Mouse (Mus musculus) kidney, postnatal 0 days (tissue): Measurements from ENCODE around the gene Dcst2. TPM values are rescaled to one million over a fixed set of nuclear protein-coding genes. Genes with fewer than 3 reads are reported as not detected.

ENCODE experiments used
- ATAC-seq: fragments of 200-750 bp; cut with Nextera tagmentation; replicated peaks from 2 replicates; pipeline ENCODE4 v1.8.0; 2017; ENCODE audit warnings: low read depth, moderate number of reproducible peaks, moderate TSS enrichment, moderate library complexity; ENCODE audit not compliant: low FRiP score
- DNase-seq: peaks from one replicate; pipeline ENCODE4 v3.0.0-alpha.2; 2016; ENCODE audit warnings: low spot score
- H3K27ac ChIP-seq: fragments of 300-500 bp; sonication (generic); 2 replicates; pipeline ENCODE4 v1.5.1; 2014; ENCODE audit warnings: mild to moderate bottlenecking
- H3K27me3 ChIP-seq: fragments of 300-500 bp; sonication (generic); 2 replicates; pipeline ENCODE4 v1.6.1; 2014; ENCODE audit warnings: low read length, mixed read lengths; ENCODE audit not compliant: insufficient read depth
- H3K36me3 ChIP-seq: fragments of 300-500 bp; sonication (generic); 2 replicates; pipeline ENCODE4 v1.6.1; 2014; ENCODE audit warnings: low read length, mixed read lengths; ENCODE audit not compliant: insufficient read depth
- H3K4me1 ChIP-seq: fragments of 300-500 bp; sonication (generic); replicated peaks from 2 replicates; pipeline ENCODE4 v1.6.1; 2014; ENCODE audit warnings: antibody characterized with exemption, low read length, mixed read lengths; ENCODE audit not compliant: insufficient read depth
- H3K4me2 ChIP-seq: fragments of 300-500 bp; sonication (generic); 2 replicates; pipeline ENCODE4 v1.6.1; 2014; ENCODE audit warnings: mild to moderate bottlenecking, low read length, moderate library complexity, mixed read lengths
- H3K4me3 ChIP-seq: fragments of 300-500 bp; sonication (generic); replicated peaks from 2 replicates; pipeline ENCODE4 v1.5.1; 2014; ENCODE audit warnings: low read depth, low read length
- H3K9ac ChIP-seq: fragments of 300-500 bp; sonication (generic); 2 replicates; pipeline ENCODE4 v1.6.1; 2014; ENCODE audit warnings: low read depth, low read length
- H3K9me3 ChIP-seq: fragments of 300-500 bp; sonication (generic); replicated peaks from 2 replicates; pipeline ENCODE4 v1.6.1; 2016; ENCODE audit warnings: low read length, inconsistent platforms, mixed read lengths
- CTCF ChIP-seq: IDR thresholded peaks from 2 replicates; pipeline ENCODE4 v1.5.1; 2016; ENCODE audit warnings: antibody characterized with exemption, low read depth, mild to moderate bottlenecking, moderate library complexity
- WGBS: fragments of 180-500 bp; shearing (Covaris S2); extraction: QIAGEN DNeasy Blood & Tissue Kit; methylation state at CpG from one replicate; pipeline ENCODE4 v1.1.7; 2014; 5-methylcytosine and 5-hydroxymethylcytosine counted together
- polyA plus RNA-seq: library from polyadenylated mRNA; unstranded; fragments of >200 nt; fragmentation: Nextera tagmentation; extraction: Ambion mirVana; gene quantifications from 2 replicates; pipeline ENCODE4 v1.2.1, GENCODE M21; 2015

Gene Dcst2
- polyA plus RNA-seq, 1 experiment from 2014 or later = 0.62 TPM

DNA sequence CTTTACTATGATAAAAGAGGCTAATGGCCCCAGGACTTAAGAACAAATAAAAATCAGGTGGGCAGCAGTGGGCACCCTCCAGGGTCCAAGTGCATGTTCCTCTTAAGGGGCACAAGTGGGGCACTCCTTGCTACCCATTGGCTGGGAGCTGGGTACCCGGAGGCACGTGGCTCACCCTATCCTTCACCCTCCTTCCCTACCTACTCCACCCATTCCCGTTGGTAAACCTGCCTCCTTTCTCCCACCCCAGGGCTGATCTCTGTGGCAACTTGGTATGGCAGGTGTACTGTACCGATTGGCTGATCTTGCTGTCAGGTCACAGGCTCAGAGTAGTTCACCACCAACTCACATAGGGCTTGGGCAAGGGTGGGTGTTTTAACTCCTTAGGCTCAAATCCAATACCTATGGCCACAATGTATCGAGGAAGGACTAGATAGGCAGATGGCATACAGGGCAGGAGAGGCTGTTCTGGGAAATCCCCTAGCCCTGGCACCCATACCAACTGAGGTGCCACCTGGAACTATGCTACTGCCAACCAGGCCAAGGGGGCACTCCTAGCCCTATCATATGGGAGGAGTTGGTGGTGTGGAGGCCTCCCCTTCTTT lies 22.0 kb downstream of the Dcst2 start:
- no peak overlapping the region for H3K4me2 ChIP-seq

GRCm38 (mm10) chr3:89384331-89385076 lies 22.7 kb downstream of the Dcst2 start:
- Histone ChIP-seq H3K4me2 (no peak overlapping the region), H3K9me3 (no peaks in the 10 kb centered on the region), H3K27me3 (no peaks in the 10 kb centered on the region), H3K27ac (0 out of 2 replicates have a peak overlapping the region, but pooled peaks have one; percentile 22), H3K4me3 (no peak overlapping the region), H3K4me1 (0 out of 2 replicates have a peak, but pooled peaks cover 8% of the 10 kb centered on the region), H3K9ac (no peak overlapping the region), H3K36me3 (0 out of 2 replicates have a peak, but pooled peaks cover 12% of the 10 kb centered on the region)
- 80% methylated on average over 12 of the region's 12 CpGs for WGBS
- DNase-seq (no peak), ATAC-seq (no peak)
- no peak for TF ChIP-seq CTCF

More for the DNA sequence above, 22.0 kb downstream of the Dcst2 start:
- H3K9me3 ChIP-seq = no peaks in the 10 kb centered on the region
- TF ChIP-seq CTCF = no peak
- WGBS = 89% methylated on average over 5 of the region's 5 CpGs
- H3K4me1 ChIP-seq = 0 out of 2 replicates have a peak, but pooled peaks cover 8% of the 10 kb centered on the region
- H3K36me3 ChIP-seq = 0 out of 2 replicates have a peak, but pooled peaks cover 12% of the 10 kb centered on the region
- H3K27ac ChIP-seq = no peak overlapping the region
- H3K27me3 ChIP-seq = no peaks in the 10 kb centered on the region
- no peak overlapping the region for H3K4me3 ChIP-seq
- no peak for ATAC-seq
- no peak overlapping the region for H3K9ac ChIP-seq
- no peak for DNase-seq

DNA sequence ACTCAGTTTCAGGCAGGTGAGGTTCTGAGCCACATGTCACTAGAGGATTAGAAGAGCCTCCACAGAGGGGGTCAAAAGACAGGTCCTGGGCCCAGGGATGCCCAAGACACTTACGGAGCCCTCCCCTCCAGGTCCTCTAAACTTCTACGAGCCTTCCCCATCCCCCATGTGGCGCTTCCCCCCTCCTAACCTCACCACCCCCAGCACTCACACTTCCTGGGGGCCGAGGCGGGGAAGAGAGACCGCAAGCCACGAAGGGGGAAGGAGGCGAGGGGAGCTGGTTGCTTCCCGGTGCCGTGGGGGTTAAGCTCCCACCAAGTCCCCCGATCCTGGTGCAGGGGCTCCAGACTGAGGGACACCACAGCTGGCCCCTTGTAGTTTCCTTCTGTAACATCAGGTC lies 23.7 kb downstream of the Dcst2 start:
- H3K4me1 ChIP-seq = 0 out of 2 replicates have a peak, but pooled peaks cover 11% of the 10 kb centered on the region
- no peaks in the 10 kb centered on the region for H3K27me3 ChIP-seq
- 0 out of 2 replicates have a peak overlapping the region, but pooled peaks have one; percentile 22 for H3K27ac ChIP-seq
- H3K4me2 ChIP-seq = no peak overlapping the region
- 0 out of 2 replicates have a peak, but pooled peaks cover 5% of the 10 kb centered on the region for H3K36me3 ChIP-seq
- no peak for TF ChIP-seq CTCF
- 53% methylated on average over 11 of the region's 11 CpGs for WGBS
- H3K4me3 ChIP-seq = no peak overlapping the region
- ATAC-seq (no peak), DNase-seq (no peak)
- no peaks in the 10 kb centered on the region for H3K9me3 ChIP-seq
- no peak overlapping the region for H3K9ac ChIP-seq

DNA sequence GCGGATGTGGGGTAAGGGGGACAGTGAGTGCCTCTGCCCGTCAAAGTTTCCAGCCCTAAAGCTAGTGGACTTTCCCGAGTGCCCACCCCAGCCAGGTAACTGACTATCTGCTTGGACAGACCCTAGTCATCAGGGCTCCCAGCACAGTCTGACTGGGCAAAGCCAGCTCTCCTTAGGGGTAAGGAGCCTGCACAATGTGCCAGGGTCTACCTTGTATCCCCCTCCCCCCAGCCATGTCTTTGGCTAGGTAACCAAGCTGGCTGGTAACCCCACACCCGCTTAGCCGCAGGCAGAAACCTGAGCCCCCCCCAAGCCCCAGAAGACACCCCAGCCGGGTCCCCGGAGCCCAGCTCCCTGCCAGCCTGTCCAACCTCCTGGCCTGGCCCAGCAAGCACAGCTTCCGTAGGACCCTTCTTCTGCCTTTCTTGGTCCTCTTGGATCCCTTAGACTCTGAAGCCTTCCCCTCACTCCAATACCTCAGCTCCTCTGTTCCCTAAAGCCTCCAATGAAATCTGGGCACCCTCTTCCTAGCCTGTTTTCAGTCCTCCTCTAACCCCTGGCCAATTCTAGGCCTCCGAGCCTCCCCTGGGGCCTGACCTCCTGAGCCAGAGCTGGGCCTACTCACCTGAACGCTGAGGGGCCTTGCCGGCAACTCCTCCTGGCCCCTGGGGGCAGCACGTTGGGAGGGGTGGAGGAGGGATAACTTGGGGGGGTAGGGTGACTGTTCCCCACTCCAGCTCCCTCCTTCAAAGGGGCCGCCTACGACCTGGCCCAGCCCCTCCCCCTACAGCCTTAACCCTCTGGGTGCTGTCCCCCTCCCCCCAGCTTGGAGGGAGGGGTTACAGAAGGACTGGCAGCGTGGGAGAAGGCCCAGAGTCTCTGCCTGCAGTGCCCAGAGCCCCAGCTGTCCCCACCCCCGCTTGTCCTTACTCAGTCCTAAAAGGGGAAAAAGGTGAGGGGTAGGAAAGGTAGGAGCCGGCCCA lies 25.0 kb downstream of the Dcst2 start:
- Histone ChIP-seq H3K4me3 (no peak overlapping the region), H3K36me3 (no peaks in the 10 kb centered on the region), H3K27ac (no peak overlapping the region), H3K27me3 (no peaks in the 10 kb centered on the region), H3K4me2 (peak overlapping the region; percentile 13), H3K4me1 (peaks cover 23% of the 10 kb centered on the region; the same call in 1 of the 2 replicates), H3K9me3 (no peaks in the 10 kb centered on the region), H3K9ac (peak overlapping the region; percentile 14; the same call in 1 of the 2 replicates)
- no peak for ATAC-seq
- no peak for TF ChIP-seq CTCF
- 51% methylated on average over 17 of the region's 17 CpGs for WGBS
- DNase-seq = no peak

DNA sequence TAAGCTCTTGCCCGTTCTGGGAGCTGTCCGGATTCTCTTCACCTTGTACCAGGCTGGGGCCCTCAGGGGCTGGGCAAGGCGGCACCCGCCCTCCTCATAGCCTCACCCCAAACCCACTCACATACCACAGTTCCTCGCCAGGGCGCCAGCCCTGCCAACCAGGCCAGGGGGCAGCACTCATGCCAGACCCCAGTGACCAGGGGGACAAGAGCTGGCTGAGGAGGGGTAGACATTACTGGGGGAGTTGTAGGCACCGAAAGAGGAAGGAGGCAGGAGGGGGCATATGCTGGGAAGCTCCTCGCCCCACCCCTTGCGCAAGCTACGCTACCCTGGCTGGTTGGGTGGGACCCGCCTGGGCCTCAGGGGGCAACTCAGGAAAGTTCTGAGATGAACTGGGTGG lies 25.9 kb downstream of the Dcst2 start:
- Histone ChIP-seq H3K27ac (no peak overlapping the region), H3K4me3 (no peak overlapping the region), H3K27me3 (no peaks in the 10 kb centered on the region), H3K9ac (peak overlapping the region; percentile 14; the same call in 1 of the 2 replicates), H3K4me2 (no peak overlapping the region), H3K36me3 (no peaks in the 10 kb centered on the region), H3K9me3 (no peaks in the 10 kb centered on the region), H3K4me1 (peaks cover 25% of the 10 kb centered on the region; the same call in 1 of the 2 replicates)
- ATAC-seq (no peak), DNase-seq (no peak)
- WGBS = 82% methylated on average over 11 of the region's 11 CpGs
- no peak for TF ChIP-seq CTCF
